Mouse (Mus musculus): ENCODE data around the gene Smpd1. TPM values are rescaled to one million over a fixed set of nuclear protein-coding genes. Genes with fewer than 3 reads are reported as not detected.

Smpd1 gene
- polyA plus RNA-seq, 1 experiment: 28.0 TPM

- H3K27ac ChIP-seq (ENCODE audit: insufficient read depth, low read depth, low read length): no peak overlapping the region
Measured at GRCm38 (mm10) chr7:105572949-105573348, 18.8 kb downstream of the Smpd1 start.

GRCm38 (mm10) chr7:105574537-105574936, 20.4 kb downstream of the Smpd1 start:
- Histone ChIP-seq H3K4me3 (ENCODE audit: insufficient read depth, low read length) (no peak overlapping the region), H3K27ac (ENCODE audit: insufficient read depth, low read depth, low read length) (no peak overlapping the region), H3K4me1 (ENCODE audit: control insufficient read depth, insufficient read depth, low read length) (no peaks in the 10 kb centered on the region)
- no peak for TF ChIP-seq CTCF (IDR thresholded peaks at IDR 0.05; ENCODE audit: low read depth, low read length)
- no peak for TF ChIP-seq POLR2A (IDR thresholded peaks at IDR 0.05; ENCODE audit: borderline replicate concordance, low read depth, low read length)

More at GRCm38 (mm10) chr7:105572949-105573348, 18.8 kb downstream of the Smpd1 start:
- no peaks in the 10 kb centered on the region for H3K4me1 ChIP-seq (ENCODE audit: control insufficient read depth, insufficient read depth, low read length)
- TF ChIP-seq POLR2A (IDR thresholded peaks at IDR 0.05; ENCODE audit: borderline replicate concordance, low read depth, low read length): no peak
- no peak for TF ChIP-seq CTCF (IDR thresholded peaks at IDR 0.05; ENCODE audit: low read depth, low read length)
- H3K4me3 ChIP-seq (ENCODE audit: insufficient read depth, low read length): no peak overlapping the region

GRCm38 (mm10) chr7:105576166-105576748, 22.1 kb downstream of the Smpd1 start:
- no peak for TF ChIP-seq POLR2A (IDR thresholded peaks at IDR 0.05; ENCODE audit: borderline replicate concordance, low read depth, low read length)
- TF ChIP-seq CTCF (IDR thresholded peaks at IDR 0.05; ENCODE audit: low read depth, low read length): no peak
- H3K4me3 ChIP-seq (ENCODE audit: insufficient read depth, low read length): no peak overlapping the region
- H3K4me1 ChIP-seq (ENCODE audit: control insufficient read depth, insufficient read depth, low read length): no peaks in the 10 kb centered on the region
- H3K27ac ChIP-seq (ENCODE audit: insufficient read depth, low read depth, low read length): no peak overlapping the region

- no peak overlapping the region for H3K4me3 ChIP-seq (ENCODE audit: insufficient read depth, low read length)
- no peak overlapping the region for H3K27ac ChIP-seq (ENCODE audit: insufficient read depth, low read depth, low read length)
- no peak for TF ChIP-seq POLR2A (IDR thresholded peaks at IDR 0.05; ENCODE audit: borderline replicate concordance, low read depth, low read length)
- no peak for TF ChIP-seq CTCF (IDR thresholded peaks at IDR 0.05; ENCODE audit: low read depth, low read length)
- no peaks in the 10 kb centered on the region for H3K4me1 ChIP-seq (ENCODE audit: control insufficient read depth, insufficient read depth, low read length)
Measured at GRCm38 (mm10) chr7:105577377-105577871, 23.3 kb downstream of the Smpd1 start.

- no peak overlapping the region for H3K4me3 ChIP-seq (ENCODE audit: insufficient read depth, low read length)
Measured at GRCm38 (mm10) chr7:105578481-105578880, 24.3 kb downstream of the Smpd1 start.

GRCm38 (mm10) chr7:105580627-105581089, 26.5 kb downstream of the Smpd1 start:
- no peak overlapping the region for H3K27ac ChIP-seq (ENCODE audit: insufficient read depth, low read depth, low read length)
- peak overlapping the region; percentile 62 for H3K4me3 ChIP-seq (ENCODE audit: insufficient read depth, low read length)
- TF ChIP-seq CTCF (IDR thresholded peaks at IDR 0.05; ENCODE audit: low read depth, low read length) (no peak), POLR2A (IDR thresholded peaks at IDR 0.05; ENCODE audit: borderline replicate concordance, low read depth, low read length) (no peak)
- H3K4me1 ChIP-seq (ENCODE audit: control insufficient read depth, insufficient read depth, low read length): no peaks in the 10 kb centered on the region

More at GRCm38 (mm10) chr7:105578481-105578880, 24.3 kb downstream of the Smpd1 start:
- Histone ChIP-seq H3K4me1 (ENCODE audit: control insufficient read depth, insufficient read depth, low read length) (no peaks in the 10 kb centered on the region), H3K27ac (ENCODE audit: insufficient read depth, low read depth, low read length) (no peak overlapping the region)
- no peak for TF ChIP-seq POLR2A (IDR thresholded peaks at IDR 0.05; ENCODE audit: borderline replicate concordance, low read depth, low read length)
- TF ChIP-seq CTCF (IDR thresholded peaks at IDR 0.05; ENCODE audit: low read depth, low read length): no peak

- H3K4me1 ChIP-seq (ENCODE audit: control insufficient read depth, insufficient read depth, low read length): no peaks in the 10 kb centered on the region
- peak within 1 kb of the TSS; percentile 62 for H3K4me3 ChIP-seq (ENCODE audit: insufficient read depth, low read length)
- TF ChIP-seq CTCF (IDR thresholded peaks at IDR 0.05; ENCODE audit: low read depth, low read length) (no peak), POLR2A (IDR thresholded peaks at IDR 0.05; ENCODE audit: borderline replicate concordance, low read depth, low read length) (no peak)
- H3K27ac ChIP-seq (ENCODE audit: insufficient read depth, low read depth, low read length): no peak within 1 kb of the TSS
Measured at GRCm38 (mm10) chr7:105581094-105581703, 27.0 kb downstream of the Smpd1 start, which contains the start of gene Apbb1. Gene Apbb1 (minus strand): TSS chr7:105581653.

GRCm38 (mm10) chr7:105581959-105582358, 27.8 kb downstream of the Smpd1 start:
- TF ChIP-seq CTCF (IDR thresholded peaks at IDR 0.05; ENCODE audit: low read depth, low read length): no peak
- TF ChIP-seq POLR2A (IDR thresholded peaks at IDR 0.05; ENCODE audit: borderline replicate concordance, low read depth, low read length): no peak
- Histone ChIP-seq H3K4me1 (ENCODE audit: control insufficient read depth, insufficient read depth, low read length) (no peaks in the 10 kb centered on the region), H3K27ac (ENCODE audit: insufficient read depth, low read depth, low read length) (no peak overlapping the region), H3K4me3 (ENCODE audit: insufficient read depth, low read length) (no peak overlapping the region)

- Histone ChIP-seq H3K4me3 (ENCODE audit: insufficient read depth, low read length) (no peak overlapping the region), H3K27ac (ENCODE audit: insufficient read depth, low read depth, low read length) (no peak overlapping the region), H3K4me1 (ENCODE audit: control insufficient read depth, insufficient read depth, low read length) (peaks cover 9% of the 10 kb centered on the region)
- TF ChIP-seq POLR2A (IDR thresholded peaks at IDR 0.05; ENCODE audit: borderline replicate concordance, low read depth, low read length) (no peak), CTCF (IDR thresholded peaks at IDR 0.05; ENCODE audit: low read depth, low read length) (no peak)
Measured at GRCm38 (mm10) chr7:105588325-105588912, 34.3 kb downstream of the Smpd1 start.

GRCm38 (mm10) chr7:105590097-105590496, 35.9 kb downstream of the Smpd1 start:
- H3K27ac ChIP-seq (ENCODE audit: insufficient read depth, low read depth, low read length): no peak overlapping the region
- H3K4me1 ChIP-seq (ENCODE audit: control insufficient read depth, insufficient read depth, low read length): peaks cover 9% of the 10 kb centered on the region
- no peak overlapping the region for H3K4me3 ChIP-seq (ENCODE audit: insufficient read depth, low read length)
- TF ChIP-seq CTCF (IDR thresholded peaks at IDR 0.05; ENCODE audit: low read depth, low read length) (no peak), POLR2A (IDR thresholded peaks at IDR 0.05; ENCODE audit: borderline replicate concordance, low read depth, low read length) (no peak)
